Mouse (Mus musculus): ENCODE measurements at regions not wholly inside any gene's neighbourhood (a gene's known extent, or its start where the extent isn't known, plus 50 kb on each side); places are given as distances from the start of the nearest gene placed in this dataset.

DNA sequence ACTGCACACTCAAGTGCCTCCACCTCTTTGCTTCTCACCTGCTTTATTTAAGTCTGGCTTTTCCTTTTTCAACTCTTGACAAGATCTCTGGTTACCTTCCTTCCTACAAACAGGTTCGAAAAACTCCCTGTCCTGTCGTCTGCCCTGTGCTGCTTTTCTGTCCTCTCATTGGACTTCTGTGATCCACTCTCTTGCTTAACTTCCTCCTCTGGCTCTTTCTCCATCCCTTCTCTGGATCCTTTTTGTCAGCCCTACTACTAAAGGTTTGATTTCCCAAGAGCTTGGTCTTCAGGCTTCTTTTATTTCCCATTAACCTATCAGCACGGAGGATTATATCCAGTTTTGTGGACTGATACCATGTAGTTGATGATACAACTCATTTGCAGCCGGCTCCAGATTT lies 149.8 kb downstream of the Satb1 start:
- DNase-seq (ENCODE audit: low spot score in 2 of 2), result no peak

DNA sequence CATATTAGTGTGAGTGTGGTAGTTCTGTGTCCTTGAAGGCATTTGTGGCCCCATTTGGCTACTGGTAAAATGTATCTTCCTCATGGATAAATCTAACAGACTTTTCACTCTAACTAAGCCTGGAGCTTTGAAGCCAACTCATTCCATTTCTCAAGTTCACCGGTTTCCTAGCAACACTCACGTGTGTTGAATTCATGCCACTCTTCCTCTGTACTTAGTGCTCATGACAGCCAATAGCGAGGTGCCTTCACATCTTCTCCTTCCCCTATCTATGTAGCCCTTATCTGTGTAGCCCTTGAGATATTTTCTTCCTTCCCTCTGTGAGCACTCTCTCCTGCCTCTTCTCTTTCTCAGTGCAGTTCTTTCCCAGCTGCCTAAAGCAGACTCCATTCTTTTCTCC lies 150.7 kb downstream of the Satb1 start:
- DNase-seq (ENCODE audit: low spot score in 2 of 2), result no peak

DNA sequence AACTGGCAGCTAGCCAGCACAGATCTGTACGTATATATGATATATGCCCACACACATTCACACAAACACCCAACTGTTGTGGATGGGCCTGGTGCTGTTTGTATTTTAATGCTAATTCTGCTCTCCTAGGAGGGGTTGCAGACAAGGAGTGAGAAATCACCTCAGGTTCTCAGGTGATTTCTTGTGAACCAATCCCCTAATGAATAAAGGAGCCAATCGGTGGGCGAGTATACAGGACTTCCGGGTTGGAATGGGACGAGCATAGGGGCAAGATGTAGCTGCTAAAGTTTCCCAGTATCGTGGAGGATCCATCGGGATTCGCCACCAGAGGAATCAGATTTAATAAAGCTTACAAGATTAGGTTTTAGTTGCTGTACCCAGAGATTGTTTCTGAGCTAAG lies 155.6 kb downstream of the Satb1 start:
- DNase-seq (ENCODE audit: low spot score in 2 of 2), result no peak

GRCm38 (mm10) chr17:51658408-51658807 lies 174.7 kb downstream of the Satb1 start:
- no peak for DNase-seq (ENCODE audit: low spot score in 2 of 2)

DNA sequence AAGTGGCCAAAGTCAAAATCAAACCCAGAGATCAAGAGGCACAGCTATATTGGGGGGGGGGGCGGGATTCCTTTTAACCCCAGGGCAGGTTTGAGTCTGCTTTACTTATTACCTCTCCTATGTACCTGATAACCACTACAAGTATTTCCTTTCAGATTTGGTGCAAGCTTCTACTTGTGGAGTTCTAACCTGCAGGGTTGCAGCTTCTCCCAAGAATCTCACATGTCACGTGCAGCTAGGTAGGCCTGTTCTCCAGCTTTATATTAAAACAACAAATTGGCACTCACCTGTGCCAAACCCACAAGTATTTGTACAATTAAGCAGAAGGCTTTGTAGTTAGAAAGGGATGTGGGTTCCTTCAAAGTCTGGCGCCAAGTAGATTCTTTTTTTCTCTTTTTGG lies 179.2 kb downstream of the Satb1 start:
- DNase-seq (ENCODE audit: low spot score in 2 of 2), result no peak

GRCm38 (mm10) chr17:51651880-51652279 lies 181.2 kb downstream of the Satb1 start:
- no peak for DNase-seq (ENCODE audit: low spot score in 2 of 2)

- DNase-seq (ENCODE audit: low spot score in 2 of 2), result no peak
Measured at GRCm38 (mm10) chr17:51649213-51649815, 183.8 kb downstream of the Satb1 start.

DNA sequence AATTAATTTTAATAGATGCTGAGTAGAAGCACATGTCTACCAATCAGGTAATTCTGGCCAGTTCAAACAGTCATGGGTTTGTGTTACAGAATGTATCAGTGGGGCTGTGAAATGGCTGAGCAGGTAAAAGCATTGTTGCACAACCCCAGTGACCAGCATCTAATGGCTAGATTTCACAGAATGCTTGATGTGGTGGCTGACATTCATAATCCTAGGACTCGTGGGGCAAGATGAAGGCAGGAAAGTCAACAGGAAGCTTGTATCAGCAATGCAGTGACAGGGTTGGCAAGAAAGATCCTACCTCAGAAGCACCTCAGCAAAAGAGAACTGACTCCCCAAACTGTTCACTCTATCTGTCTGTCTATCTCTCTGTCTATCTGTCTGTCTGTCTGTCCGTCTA lies 186.7 kb downstream of the Satb1 start:
- no peak for DNase-seq (ENCODE audit: low spot score in 2 of 2)

- no peak for DNase-seq (ENCODE audit: low spot score in 2 of 2)
Measured at GRCm38 (mm10) chr17:51645866-51646265, 187.2 kb downstream of the Satb1 start.

DNA sequence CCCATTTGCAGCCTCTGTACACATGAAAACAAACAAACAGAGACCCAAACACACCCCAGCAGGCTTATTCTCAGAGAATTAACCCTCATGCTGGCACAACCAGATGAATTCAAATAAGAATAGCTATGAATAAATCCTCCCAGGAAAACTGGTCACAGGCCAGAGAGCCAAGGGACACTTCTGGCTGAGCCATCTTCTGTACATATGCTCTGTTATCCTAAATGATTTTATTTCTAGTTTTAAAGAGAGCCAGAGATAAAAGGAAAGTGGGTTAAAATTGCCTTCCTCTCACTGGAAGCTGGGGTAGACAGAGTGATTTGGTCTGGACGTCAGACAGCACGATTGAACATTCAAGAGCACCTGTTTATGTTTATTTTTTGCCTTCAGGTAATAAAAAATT lies 190.4 kb downstream of the Satb1 start:
- DNase-seq (ENCODE audit: low spot score in 2 of 2), result no peak

DNA sequence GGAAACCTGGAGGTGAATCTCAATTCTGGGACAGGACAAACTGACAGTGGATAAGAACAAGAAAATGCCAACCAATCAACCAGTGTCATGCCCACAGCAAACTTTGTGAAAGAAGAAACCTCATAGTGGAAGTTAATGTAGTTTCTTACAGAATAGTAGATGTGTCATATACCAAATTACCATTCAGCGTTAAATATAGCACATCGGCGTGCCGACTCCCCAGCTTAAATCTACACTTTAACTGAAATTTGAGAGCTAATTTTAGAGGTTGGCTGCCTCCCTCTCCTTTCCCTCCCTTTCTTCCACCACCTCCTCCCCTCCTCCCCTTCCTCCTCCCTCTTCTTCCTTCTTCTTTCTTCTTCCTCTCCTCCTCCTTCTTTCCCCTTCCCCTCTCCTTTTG lies 197.2 kb downstream of the Satb1 start:
- no peak for DNase-seq (ENCODE audit: low spot score in 2 of 2)

DNA sequence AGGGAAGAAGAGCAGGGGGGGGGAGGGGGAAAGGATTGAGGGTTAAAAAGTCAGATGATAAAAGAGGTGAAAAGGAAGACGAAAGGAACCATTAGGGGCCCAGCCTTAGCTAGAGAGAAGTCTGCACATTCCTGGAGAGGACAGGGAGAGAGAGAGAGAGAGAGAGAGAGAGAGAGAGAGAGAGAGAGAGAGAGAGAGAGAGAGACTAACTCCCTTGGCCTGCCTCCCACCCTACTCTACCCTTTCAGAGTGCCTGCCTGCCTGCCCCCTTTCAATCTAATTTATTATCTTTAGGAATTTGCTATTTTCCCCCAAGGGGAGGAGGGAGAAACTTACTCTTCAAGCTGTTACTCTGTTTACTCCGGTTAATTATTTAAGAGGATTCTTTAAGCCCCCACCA lies 201.5 kb downstream of the Satb1 start:
- no peak for DNase-seq (ENCODE audit: low spot score in 2 of 2)

- no peak for DNase-seq (ENCODE audit: low spot score in 2 of 2)
Measured at GRCm38 (mm10) chr17:51620528-51620927, 212.6 kb downstream of the Satb1 start.

- DNase-seq (ENCODE audit: low spot score in 2 of 2), result no peak
Measured at GRCm38 (mm10) chr17:51585263-51585662, 247.8 kb downstream of the Satb1 start.

DNA sequence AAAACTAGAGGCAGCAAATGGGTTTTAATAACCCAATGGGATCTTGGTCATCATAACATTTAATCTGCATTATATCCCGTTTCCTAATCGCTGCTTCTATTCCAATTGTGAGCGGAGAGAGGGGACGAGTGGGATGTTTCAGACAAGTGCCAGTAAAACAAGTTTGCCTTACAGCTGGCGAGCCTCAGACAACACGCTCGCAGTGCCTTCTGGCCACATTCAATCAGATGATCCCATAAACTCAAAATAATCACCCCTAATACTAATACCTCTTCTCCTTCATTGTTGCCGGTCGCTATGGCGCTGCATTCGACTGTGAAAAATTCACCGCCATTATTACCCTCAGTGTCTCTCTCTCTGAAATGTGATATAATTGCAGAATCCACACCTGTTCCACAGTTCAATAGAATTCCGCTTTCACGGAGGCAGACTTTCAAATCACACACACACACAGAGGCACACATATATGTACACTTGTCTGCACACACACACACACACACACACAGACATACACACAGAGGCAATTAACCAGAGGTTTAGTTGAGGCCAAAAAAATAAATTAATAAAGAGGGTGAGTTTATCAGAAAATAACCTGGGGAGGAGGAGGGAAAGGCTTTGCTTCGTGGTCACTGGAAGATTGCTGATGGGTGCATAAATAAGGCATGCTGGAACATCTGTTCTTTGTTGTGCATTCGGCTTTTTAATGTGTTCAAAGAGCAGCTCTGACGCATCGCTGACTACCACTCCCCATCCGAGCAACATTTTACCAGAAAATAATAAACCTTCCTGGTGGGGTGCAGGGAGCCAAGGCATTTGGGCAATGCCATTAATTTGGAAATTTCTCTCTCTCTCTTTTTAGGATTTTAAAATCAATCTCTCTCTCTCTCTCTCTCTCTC lies 248.9 kb downstream of the Satb1 start:
- no peak for DNase-seq (ENCODE audit: low spot score in 2 of 2)

DNA sequence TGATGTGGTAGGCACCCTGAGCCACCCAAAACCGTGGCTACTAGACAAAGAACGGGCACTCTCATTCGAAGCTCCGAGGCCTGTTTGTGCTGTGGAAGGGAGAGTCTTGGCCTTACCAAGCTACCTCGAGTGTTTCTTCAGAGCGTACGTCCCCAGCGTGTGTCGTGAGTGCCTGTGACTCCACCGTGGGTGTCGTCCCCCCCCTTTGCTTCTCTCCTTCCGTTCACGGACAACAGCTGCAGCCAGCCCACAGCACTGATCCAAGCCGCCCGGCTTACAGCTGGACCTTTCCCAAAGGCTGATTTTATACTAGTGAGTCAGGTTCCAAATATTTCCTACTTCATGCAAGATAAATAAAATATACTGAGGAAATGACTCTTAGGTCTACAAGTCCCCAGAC lies 249.8 kb downstream of the Satb1 start:
- DNase-seq (ENCODE audit: low spot score in 2 of 2), result no peak

- DNase-seq (ENCODE audit: low spot score in 2 of 2), result no peak
Measured at GRCm38 (mm10) chr17:51555854-51556253, 277.2 kb downstream of the Satb1 start.

DNA sequence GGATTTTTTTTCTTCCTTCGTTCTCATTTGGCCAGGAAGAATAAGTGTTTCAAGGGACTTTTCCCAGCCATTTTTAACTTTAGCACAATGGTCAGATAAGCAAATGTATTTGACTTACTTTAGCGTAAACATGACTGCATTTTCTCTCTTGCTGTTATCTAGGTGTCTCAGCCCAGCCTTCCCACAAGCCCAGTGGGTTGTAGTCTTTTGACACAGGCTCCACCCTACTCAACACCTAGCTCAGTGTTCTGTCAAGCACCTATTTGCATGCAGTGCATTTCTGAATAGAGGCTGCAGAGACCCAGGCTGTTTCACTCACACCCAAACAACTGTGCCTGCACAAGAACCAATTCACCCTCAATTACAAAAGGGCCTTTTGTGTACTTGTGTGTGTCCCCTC lies 278.6 kb downstream of the Satb1 start:
- no peak for DNase-seq (ENCODE audit: low spot score in 2 of 2)

DNA sequence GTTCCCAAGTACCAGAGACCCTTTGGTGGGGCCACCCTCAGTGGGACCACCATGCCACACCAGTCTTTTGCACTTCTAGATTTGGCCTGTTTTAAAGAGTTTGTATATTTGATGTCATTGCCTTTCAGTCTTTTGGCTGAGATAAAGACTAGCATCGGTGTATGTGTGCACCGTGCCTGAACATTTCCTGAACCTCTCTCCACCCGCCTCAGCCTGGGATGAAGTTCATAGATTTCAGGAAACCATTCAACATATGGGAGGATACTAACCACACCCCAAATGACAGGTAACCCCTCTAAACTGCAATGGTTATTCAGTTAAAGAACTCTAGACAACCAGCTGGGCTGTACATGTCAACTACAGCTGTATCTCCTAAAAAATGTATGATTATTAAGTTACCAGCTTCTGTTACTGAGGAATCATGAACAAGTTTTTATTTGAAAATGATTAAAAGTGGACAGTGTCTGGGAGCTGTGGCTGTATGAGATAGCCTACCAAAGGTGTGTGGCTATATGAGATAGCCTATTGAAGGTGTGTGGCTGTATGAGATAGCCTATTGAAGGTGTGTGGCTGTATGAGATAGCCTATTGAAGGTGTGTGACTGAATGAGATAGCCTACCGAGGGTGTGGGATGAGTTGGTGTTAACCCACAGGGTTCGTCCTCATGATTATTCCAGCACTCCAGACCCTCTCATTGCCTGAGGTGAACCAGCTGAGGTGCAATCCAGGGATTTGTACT lies 280.6 kb downstream of the Satb1 start:
- DNase-seq (ENCODE audit: low spot score in 2 of 2), result no peak

DNA sequence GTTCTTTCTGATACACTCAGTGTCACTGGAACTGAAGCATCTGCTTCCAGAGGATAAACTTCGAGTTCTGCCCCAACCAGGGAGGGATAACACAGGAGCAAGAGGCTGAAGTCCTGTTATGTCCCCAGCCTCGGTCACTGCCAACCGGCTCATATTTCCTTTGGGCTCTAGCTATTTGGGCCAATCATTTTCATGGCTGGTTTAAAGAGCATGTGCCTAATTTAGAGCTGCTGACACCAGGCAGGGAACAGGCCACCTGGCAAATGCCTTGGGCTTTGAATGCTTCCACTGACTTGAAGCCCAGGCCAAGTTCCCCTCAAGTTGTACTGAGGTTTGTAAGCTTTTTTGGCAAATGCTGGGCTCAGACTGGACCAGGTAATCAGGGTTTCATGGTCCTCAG lies 286.1 kb downstream of the Satb1 start:
- DNase-seq (ENCODE audit: low spot score in 2 of 2), result no peak

DNA sequence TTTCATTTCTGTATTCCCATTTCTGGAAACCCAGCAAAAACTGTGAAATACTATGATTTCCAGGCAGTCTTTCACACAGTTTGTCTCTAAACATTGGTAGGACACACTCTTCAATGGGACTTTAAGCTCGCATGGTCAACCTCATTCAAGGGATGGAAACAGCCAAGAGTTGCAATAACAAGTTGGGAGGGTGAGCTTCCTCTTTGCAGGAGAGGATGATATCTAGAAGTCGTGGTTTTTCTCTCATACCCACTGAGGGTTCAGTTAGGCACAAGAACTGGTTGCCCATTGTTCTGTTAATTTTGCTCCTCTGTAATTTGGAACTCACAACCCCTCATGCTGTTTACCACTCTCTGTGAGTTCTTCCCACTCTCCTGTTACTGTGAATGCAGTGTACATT lies 290.5 kb downstream of the Satb1 start:
- no peak for DNase-seq (ENCODE audit: low spot score in 2 of 2)

DNA sequence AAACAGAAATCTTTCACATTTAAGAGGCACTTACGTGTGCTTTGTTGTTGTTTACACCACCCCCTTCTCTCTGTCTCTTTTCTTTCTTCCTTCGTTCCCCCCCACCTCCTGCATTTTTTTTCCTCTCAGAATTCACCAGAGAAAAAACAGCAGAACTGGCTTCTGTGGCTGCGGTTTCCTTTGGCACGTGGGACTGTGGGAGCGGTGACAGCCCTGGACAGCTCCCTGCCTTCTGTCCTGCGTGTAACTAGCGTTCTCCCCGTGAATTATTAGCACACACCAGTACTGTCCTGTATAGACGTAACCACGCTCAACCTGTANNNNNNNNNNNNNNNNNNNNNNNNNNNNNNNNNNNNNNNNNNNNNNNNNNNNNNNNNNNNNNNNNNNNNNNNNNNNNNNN lies 298.4 kb downstream of the Satb1 start:
- no peak for DNase-seq (ENCODE audit: low spot score in 2 of 2)

DNA sequence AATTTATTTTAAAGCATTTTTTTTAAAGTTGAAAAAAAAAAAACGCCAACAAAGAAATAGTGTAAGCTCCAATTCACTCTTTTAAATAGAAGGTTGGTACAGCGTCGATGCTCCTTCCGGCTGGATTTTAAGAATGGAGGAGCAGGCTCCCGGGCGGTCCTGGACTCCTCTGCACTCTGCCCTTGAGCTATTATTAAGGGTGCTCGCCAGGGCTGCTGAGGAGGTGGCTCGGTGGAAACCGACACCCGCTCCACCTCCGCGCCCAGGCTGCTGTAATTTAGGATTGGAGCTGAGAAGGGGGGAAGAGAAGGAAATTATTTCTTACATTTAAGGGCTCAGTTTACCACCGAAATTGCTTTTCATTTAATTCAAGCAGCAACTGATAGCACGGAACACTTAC lies 298.8 kb downstream of the Satb1 start:
- DNase-seq (ENCODE audit: low spot score in 2 of 2), result no peak
